Mouse (Mus musculus) small intestine, adult 2 months (tissue): ENCODE data around the gene Bnip1. TPM values are rescaled to one million over a fixed set of nuclear protein-coding genes. Genes with fewer than 3 reads are reported as not detected.
A peak's percentile ranks its signal among the peaks of the same experiment; 100 is the strongest.

ENCODE experiments used
- H3K27ac ChIP-seq: fragments of 200-500 bp; 2 replicates; pipeline ENCODE4 v1.5.1; 2012; ENCODE audit warnings: low read depth, low read length, control low read depth, inconsistent platforms; ENCODE audit not compliant: insufficient read depth
- H3K27me3 ChIP-seq: fragments of 200-500 bp; 2 replicates; pipeline ENCODE4 v1.6.1; 2012; ENCODE audit warnings: mild to moderate bottlenecking, moderate library complexity, low read length, inconsistent platforms; ENCODE audit not compliant: control insufficient read depth, insufficient read depth
- H3K36me3 ChIP-seq: fragments of 200-500 bp; 2 replicates; pipeline ENCODE4 v1.6.1; 2012; ENCODE audit warnings: mild to moderate bottlenecking, low read length, control low read depth, inconsistent platforms; ENCODE audit not compliant: control insufficient read depth, insufficient read depth
- H3K4me1 ChIP-seq: fragments of 200-500 bp; 2 replicates; pipeline ENCODE4 v1.6.1; 2012; ENCODE audit warnings: low read length, inconsistent platforms, mixed read lengths; ENCODE audit not compliant: control insufficient read depth, insufficient read depth, insufficient read length
- H3K4me3 ChIP-seq: fragments of 200-500 bp; 2 replicates; pipeline ENCODE4 v1.5.1; 2012; ENCODE audit warnings: low read depth, mild to moderate bottlenecking, control low read depth, inconsistent platforms, low read length, moderate library complexity
- CTCF ChIP-seq: fragments of 200-500 bp; IDR thresholded peaks from 2 replicates; pipeline ENCODE4 v1.5.1; 2012; ENCODE audit warnings: low read depth, mild to moderate bottlenecking, control low read depth, inconsistent platforms, low read length, moderate library complexity, mixed read lengths; ENCODE audit not compliant: insufficient replicate concordance, insufficient read length; ENCODE audit errors: extremely low read depth
- POLR2A ChIP-seq: fragments of 200-500 bp; IDR thresholded peaks from 2 replicates; pipeline ENCODE4 v1.6.1; 2012; ENCODE audit warnings: low read depth, mild to moderate bottlenecking, control low read depth, inconsistent platforms, low read length, moderate library complexity
- WGBS: fragments of 180-500 bp; shearing (Covaris S2); methylation state at CpG from one replicate; pipeline ENCODE4 v1.1.7; 2018; 5-methylcytosine and 5-hydroxymethylcytosine counted together
- polyA plus RNA-seq: library from polyadenylated mRNA; depleted of rRNA; stranded (reverse); fragments of >200 nt; gene quantifications from 2 replicates; pipeline ENCODE4 v1.2.3, GENCODE M21; 2012

The Bnip1 gene
- polyA plus RNA-seq, 1 experiment: 14.4 TPM

- Histone ChIP-seq H3K4me3 (no peak overlapping the region), H3K27me3 (no peaks in the 10 kb centered on the region), H3K36me3 (peaks cover 51% of the 10 kb centered on the region), H3K27ac (no peak overlapping the region), H3K4me1 (no peaks in the 10 kb centered on the region)
- no peak for TF ChIP-seq CTCF
- WGBS: 77% methylated on average over 7 of the region's 7 CpGs
Observed at GRCm38 (mm10) chr17:26786586-26786985, 5.7 kb downstream of the Bnip1 start.

GRCm38 (mm10) chr17:26788986-26789385 is 8.1 kb downstream of the Bnip1 start:
- TF ChIP-seq CTCF (no peak), POLR2A (no peak)
- no peak overlapping the region for H3K4me3 ChIP-seq
- peaks cover 56% of the 10 kb centered on the region for H3K36me3 ChIP-seq
- WGBS: 95% methylated on average over 8 of the region's 8 CpGs
- H3K4me1 ChIP-seq: peaks cover 8% of the 10 kb centered on the region; the same call in 1 of the 2 replicates
- H3K27me3 ChIP-seq: no peaks in the 10 kb centered on the region
- no peak overlapping the region for H3K27ac ChIP-seq

- WGBS: 90% methylated on average over 8 of the region's 8 CpGs
- Histone ChIP-seq H3K4me3 (no peak overlapping the region), H3K36me3 (peaks cover 52% of the 10 kb centered on the region), H3K27me3 (no peaks in the 10 kb centered on the region), H3K27ac (no peak overlapping the region; the same call in 1 of the 2 replicates), H3K4me1 (peaks cover 8% of the 10 kb centered on the region; the same call in 1 of the 2 replicates)
- TF ChIP-seq POLR2A: no peak
- TF ChIP-seq CTCF: no peak
Observed at GRCm38 (mm10) chr17:26789460-26790268, 8.8 kb downstream of the Bnip1 start.

GRCm38 (mm10) chr17:26790269-26791214 is 9.7 kb downstream of the Bnip1 start:
- H3K4me3 ChIP-seq: no peak overlapping the region
- 88% methylated on average over 11 of the region's 11 CpGs for WGBS
- peaks cover 8% of the 10 kb centered on the region; the same call in 1 of the 2 replicates for H3K4me1 ChIP-seq
- H3K27me3 ChIP-seq: no peaks in the 10 kb centered on the region
- H3K36me3 ChIP-seq: peaks cover 48% of the 10 kb centered on the region
- no peak for TF ChIP-seq POLR2A
- no peak for TF ChIP-seq CTCF
- peak overlapping the region; percentile 48; the same call in 1 of the 2 replicates for H3K27ac ChIP-seq

GRCm38 (mm10) chr17:26791580-26791979 is 10.7 kb downstream of the Bnip1 start:
- 80% methylated on average over 7 of the region's 7 CpGs for WGBS
- TF ChIP-seq POLR2A (no peak), CTCF (no peak)
- no peak overlapping the region for H3K4me3 ChIP-seq
- no peak overlapping the region for H3K27ac ChIP-seq
- H3K4me1 ChIP-seq: peaks cover 8% of the 10 kb centered on the region; the same call in 1 of the 2 replicates
- H3K36me3 ChIP-seq: peaks cover 44% of the 10 kb centered on the region
- no peaks in the 10 kb centered on the region for H3K27me3 ChIP-seq

GRCm38 (mm10) chr17:26792096-26792495 is 11.2 kb downstream of the Bnip1 start:
- H3K4me1 ChIP-seq: peaks cover 8% of the 10 kb centered on the region; the same call in 1 of the 2 replicates
- no peak overlapping the region for H3K4me3 ChIP-seq
- H3K36me3 ChIP-seq: peaks cover 40% of the 10 kb centered on the region
- H3K27me3 ChIP-seq: no peaks in the 10 kb centered on the region
- TF ChIP-seq CTCF: no peak
- no peak for TF ChIP-seq POLR2A
- WGBS: 91% methylated on average over 15 of the region's 15 CpGs
- H3K27ac ChIP-seq: no peak overlapping the region
